Comparison of ENCODE assay signal across 23 mouse cellular contexts in genomic region chr19:55295556-55295955, GRCm38 (mm10). TPM values are rescaled to one million over a fixed set of nuclear protein-coding genes. Genes with fewer than 3 reads are reported as not detected.
"Had no signal": no experiment of that assay in that cellular context is flagged by ENCODE, and none has a peak within 500 bp of the region (broad histone marks: within the 10 kb centered on the region; RNA-seq: fewer than 3 reads in every experiment).

No protein-coding gene starts in this region.

- H3K9me3 ChIP-seq: kidney, embryonic 15.5 days; lung, embryonic 15.5 days; midbrain, embryonic 12.5 days; midbrain, embryonic 15.5 days; neural tube, embryonic 12.5 days; neural tube, embryonic 15.5 days; stomach, embryonic 15.5 days had no signal

- H3K9ac ChIP-seq: kidney, embryonic 15.5 days; lung, embryonic 15.5 days; midbrain, embryonic 12.5 days; midbrain, embryonic 15.5 days; neural tube, embryonic 12.5 days; neural tube, embryonic 15.5 days; stomach, embryonic 15.5 days had no signal

- H3K27me3 ChIP-seq: kidney, embryonic 15.5 days; lung, embryonic 15.5 days; midbrain, embryonic 12.5 days; midbrain, embryonic 15.5 days; neural tube, embryonic 12.5 days; neural tube, embryonic 15.5 days; stomach, embryonic 15.5 days had no signal

- H3K4me1 ChIP-seq: kidney, embryonic 15.5 days; midbrain, embryonic 15.5 days; neural tube, embryonic 12.5 days; neural tube, embryonic 15.5 days; stomach, embryonic 15.5 days had no signal

- H3K27ac ChIP-seq: kidney, embryonic 15.5 days; left cerebral cortex, adult 2 months; lung, embryonic 15.5 days; midbrain, embryonic 12.5 days; midbrain, embryonic 15.5 days; neural tube, embryonic 12.5 days; neural tube, embryonic 15.5 days; stomach, embryonic 15.5 days had no signal

- H3K4me2 ChIP-seq: kidney, embryonic 15.5 days; lung, embryonic 15.5 days; midbrain, embryonic 12.5 days; midbrain, embryonic 15.5 days; neural tube, embryonic 12.5 days; neural tube, embryonic 15.5 days; stomach, embryonic 15.5 days had no signal

- H3K4me3 ChIP-seq: kidney, embryonic 15.5 days; left cerebral cortex, adult 2 months; lung, embryonic 15.5 days; midbrain, embryonic 12.5 days; midbrain, embryonic 15.5 days; neural tube, embryonic 12.5 days; neural tube, embryonic 15.5 days; stomach, embryonic 15.5 days had no signal

- DNase-seq: kidney, adult 11 months; kidney, adult 8-10 months; kidney, postnatal 10 days; kidney, postnatal 36 days; layer of hippocampus, postnatal 36 days; lung, adult 18-20 months; lung, postnatal 10 days; lung, postnatal 4 days; right cerebral cortex, adult 18-20 months; right cerebral cortex, postnatal 14 days; spleen, adult 18-20 months; thymus, postnatal 25 days had no signal

- ATAC-seq: inflammation-experienced regulatory T-cells, adult 6 months; midbrain, embryonic 15.5 days had no signal

RNA-seq across cellular contexts. Expression of gene Gucy2g, which starts 54.5 kb away (rescaled TPM):
- total RNA-seq: megakaryocyte, adult 5-6 weeks had no signal
- polyA plus RNA-seq: limb, embryonic 11.5 days; midbrain, embryonic 12.5 days; midbrain, embryonic 15.5 days; neural tube, embryonic 12.5 days had no signal
